Mouse (Mus musculus) lung, postnatal 36 days (tissue): ENCODE measurements at regions not wholly inside any gene's neighbourhood (a gene's known extent, or its start where the extent isn't known, plus 50 kb on each side); places are given as distances from the start of the nearest gene placed in this dataset.

Experiments used
- DNase-seq: peaks from one replicate; pipeline ENCODE4 v3.0.0; 2022; ENCODE audit warnings: mixed read lengths

- no peak for DNase-seq
Observed at GRCm38 (mm10) chr1:183624266-183624665, 206.3 kb downstream of the Hhipl2 start.

GRCm38 (mm10) chr1:183633810-183634209 is 215.8 kb downstream of the Hhipl2 start:
- DNase-seq, result no peak

GRCm38 (mm10) chr1:183634836-183635235 is 216.8 kb downstream of the Hhipl2 start:
- no peak for DNase-seq

- DNase-seq, result no peak
Observed at GRCm38 (mm10) chr1:183637214-183637613, 219.2 kb downstream of the Hhipl2 start.

- no peak for DNase-seq
Observed at GRCm38 (mm10) chr1:183639332-183639731, 221.3 kb downstream of the Hhipl2 start.

- peak; percentile 39 for DNase-seq
Observed at GRCm38 (mm10) chr1:183640568-183640967, 222.6 kb downstream of the Hhipl2 start.

- peak; percentile 7 for DNase-seq
Observed at GRCm38 (mm10) chr1:183644001-183644400, 226.0 kb downstream of the Hhipl2 start.

GRCm38 (mm10) chr1:183653878-183654277 is 235.9 kb downstream of the Hhipl2 start:
- DNase-seq, result no peak

- DNase-seq, result peak; percentile 71
Observed at GRCm38 (mm10) chr1:183657043-183657442, 239.0 kb downstream of the Hhipl2 start.

GRCm38 (mm10) chr1:183660541-183660940 is 242.5 kb downstream of the Hhipl2 start:
- no peak for DNase-seq

- DNase-seq, result no peak
Observed at GRCm38 (mm10) chr1:183662369-183663043, 244.5 kb downstream of the Hhipl2 start.

- no peak for DNase-seq
Observed at GRCm38 (mm10) chr1:183669271-183669670, 251.3 kb downstream of the Hhipl2 start.

GRCm38 (mm10) chr1:183669674-183670073 is 251.7 kb downstream of the Hhipl2 start:
- peak; percentile 17 for DNase-seq

GRCm38 (mm10) chr1:183670542-183670941 is 252.5 kb downstream of the Hhipl2 start:
- DNase-seq, result no peak

- no peak for DNase-seq
Observed at GRCm38 (mm10) chr1:183671541-183671940, 253.5 kb downstream of the Hhipl2 start.

GRCm38 (mm10) chr1:183672521-183672920 is 254.5 kb downstream of the Hhipl2 start:
- peak; percentile 51 for DNase-seq

- DNase-seq, result no peak
Observed at GRCm38 (mm10) chr1:183677585-183677984, 259.6 kb downstream of the Hhipl2 start.

GRCm38 (mm10) chr1:183679949-183680348 is 261.9 kb downstream of the Hhipl2 start:
- DNase-seq, result peak; percentile 73

- no peak for DNase-seq
Observed at GRCm38 (mm10) chr1:183686056-183686455, 268.0 kb downstream of the Hhipl2 start.

- no peak for DNase-seq
Observed at GRCm38 (mm10) chr1:183692756-183693155, 274.7 kb downstream of the Hhipl2 start.

- DNase-seq, result peak; percentile 29
Observed at GRCm38 (mm10) chr1:183699284-183699683, 281.3 kb downstream of the Hhipl2 start.

- DNase-seq, result peak; percentile 18
Observed at GRCm38 (mm10) chr1:183702888-183703287, 284.9 kb downstream of the Hhipl2 start.

- DNase-seq, result no peak
Observed at GRCm38 (mm10) chr1:183712895-183713294, 294.9 kb downstream of the Hhipl2 start.

- DNase-seq, result no peak
Observed at GRCm38 (mm10) chr1:183717060-183717459, 296.0 kb upstream of the Dusp10 start.

- no peak for DNase-seq
Observed at GRCm38 (mm10) chr1:183749126-183749525, 264.0 kb upstream of the Dusp10 start.
